Mouse (Mus musculus) stomach, postnatal 0 days (tissue): ENCODE measurements around the gene Cramp1l.

Experiments
- CTCF ChIP-seq: IDR thresholded peaks from 2 replicates; pipeline ENCODE4 v1.5.1; 2016; ENCODE audit warnings: antibody characterized with exemption, low read depth, mild to moderate bottlenecking, moderate library complexity
- EP300 ChIP-seq: optimal IDR thresholded peaks from 2 replicates; pipeline ENCODE3; 2016; ENCODE audit warnings: antibody characterized with exemption

- TF ChIP-seq CTCF (no peak), EP300 (no peak)
Observed at GRCm38 (mm10) chr17:24953291-24953690, 62.3 kb downstream of the Cramp1l start.
